ENCODE assay signal across 17 mouse cellular contexts in genomic region chr8:31436445-31437191, GRCm38 (mm10).
DNase-seq lines count a peak whose midpoint lies in the region; ATAC-seq lines count a peak whose summit lies in the region.
"Had no signal": no experiment of that assay in that cellular context is flagged by ENCODE, and none has a peak within 500 bp of the region (broad histone marks: within the 10 kb centered on the region; RNA-seq: fewer than 3 reads in every experiment).

No protein-coding gene starts in this region.

- WGBS in neural tube, embryonic 12.5 days: 75% methylated on average over 10 of the region's 10 CpGs

- no peak overlapping the region for H3K27ac ChIP-seq in neural tube, embryonic 12.5 days
- H3K27ac ChIP-seq: forebrain, embryonic 12.5 days; liver, embryonic 12.5 days had no signal

- no peak overlapping the region for H3K4me2 ChIP-seq in neural tube, embryonic 12.5 days (replicated peaks)
- H3K4me2 ChIP-seq: forebrain, embryonic 12.5 days; liver, embryonic 12.5 days had no signal

- 0 out of 2 replicates have a peak, but pooled peaks have one; percentile 33 for ATAC-seq in neural tube, embryonic 12.5 days (ENCODE audit: low FRiP score, low read depth)
- no peak for ATAC-seq in CD4-positive, CD25-positive, alpha-beta regulatory T cell, adult 4 months
- ATAC-seq: liver, embryonic 12.5 days; midbrain, embryonic 16.5 days had no signal

- no peak overlapping the region for H3K9ac ChIP-seq in neural tube, embryonic 12.5 days
- H3K9ac ChIP-seq: forebrain, embryonic 12.5 days; liver, embryonic 12.5 days had no signal

- no peaks in the 10 kb centered on the region for H3K9me3 ChIP-seq in neural tube, embryonic 12.5 days
- H3K9me3 ChIP-seq: forebrain, embryonic 12.5 days; G1E; liver, embryonic 12.5 days had no signal

- no peak overlapping the region for H3K4me3 ChIP-seq in neural tube, embryonic 12.5 days
- H3K4me3 ChIP-seq: forebrain, embryonic 12.5 days; liver, embryonic 12.5 days had no signal

- H3K36me3 ChIP-seq in neural tube, embryonic 12.5 days: no peaks in the 10 kb centered on the region
- H3K36me3 ChIP-seq: forebrain, embryonic 12.5 days; G1E; liver, embryonic 12.5 days had no signal

- H3K27me3 ChIP-seq in neural tube, embryonic 12.5 days (replicated peaks): no peaks in the 10 kb centered on the region
- H3K27me3 ChIP-seq: forebrain, embryonic 12.5 days; liver, embryonic 12.5 days had no signal

- no peaks in the 10 kb centered on the region for H3K4me1 ChIP-seq in neural tube, embryonic 12.5 days
- H3K4me1 ChIP-seq: forebrain, embryonic 12.5 days; liver, embryonic 12.5 days had no signal

- DNase-seq in gastrocnemius, adult 18-20 months (ENCODE audit: low spot score): peak; percentile 4
- DNase-seq in gastrocnemius, adult 8-10 months (ENCODE audit: low spot score in 2 of 2): no peak
- DNase-seq in neural tube, embryonic 10.5 days (ENCODE audit: extremely low spot score, low spot score): no peak
- peak; percentile 44 for DNase-seq in fibroblast of lung, adult 2 months (ENCODE audit: low read depth)
- DNase-seq in skeletal muscle tissue, adult 2 months (ENCODE audit: low read depth, low spot score): peak; percentile 36
- no peak for DNase-seq in natural killer cell, adult 2 months (ENCODE audit: low spot score in 2 of 2)
- DNase-seq: cerebellum, adult 2 months; kidney, adult 8-10 months; kidney, postnatal 4 days; right cerebral cortex, postnatal 25 days; thymus, postnatal 4 days had no signal

Comparison
In these comparisons a context has a peak if more than half of its experiments do, and no peak if none do; other contexts are left out.
1. DNase-seq: peak in gastrocnemius, adult 18-20 months (single experiment), fibroblast of lung, adult 2 months (single experiment) and skeletal muscle tissue, adult 2 months (single experiment); none in gastrocnemius, adult 8-10 months (0 of 2), neural tube, embryonic 10.5 days (single experiment) and natural killer cell, adult 2 months (0 of 2).